Mouse (Mus musculus) CH12.LX (cell line): ENCODE results near the gene D3Ertd751e. TPM values are rescaled to one million over a fixed set of nuclear protein-coding genes. Genes with fewer than 3 reads are reported as not detected.

ENCODE experiments used
- DNase-seq: peaks from one replicate; pipeline ENCODE4 v3.0.0-alpha.2; 2013; ENCODE audit errors: extremely low read depth
- H3K27ac ChIP-seq: 2 replicates; pipeline ENCODE4 v1.5.1; 2012; ENCODE audit warnings: low read depth, mild to moderate bottlenecking, control low read depth, moderate library complexity; ENCODE audit not compliant: insufficient read depth
- H3K27me3 ChIP-seq: replicated peaks from 2 replicates; pipeline ENCODE3; 2012; ENCODE audit warnings: inconsistent platforms
- H3K36me3 ChIP-seq, 2 experiments: replicated peaks in 1 of 2; 2 replicates each; pipeline versions ENCODE3 to v1.6.1; 2012; ENCODE audit warnings: inconsistent platforms in 1 of 2, low read length in 1 of 2, mild to moderate bottlenecking in 1 of 2, mixed read lengths in 1 of 2, moderate library complexity in 1 of 2; ENCODE audit not compliant: control insufficient read depth in 1 of 2, insufficient read depth in 1 of 2
- H3K4me1 ChIP-seq, 2 experiments: 2 replicates each; pipeline ENCODE4 v1.6.1; 2012; ENCODE audit warnings: inconsistent platforms in 1 of 2, moderate library complexity in 1 of 2; ENCODE audit not compliant: insufficient read depth in 2 of 2, control insufficient read depth in 1 of 2
- H3K4me2 ChIP-seq: 2 replicates; pipeline ENCODE4 v1.6.1; 2012; ENCODE audit warnings: low read depth, mild to moderate bottlenecking, control low read depth; ENCODE audit not compliant: poor library complexity, insufficient read depth, severe bottlenecking
- H3K4me3 ChIP-seq, 3 experiments: fragments of 150-350 bp in 1 of 3; sonication (generic) in 1 of 3; replicated peaks in 1 of 3; 2 replicates each; pipeline versions ENCODE3 to v1.5.1; 2011 to 2012; ENCODE audit warnings: low read depth in 2 of 3, low read length in 2 of 3, mild to moderate bottlenecking in 2 of 3, moderate library complexity in 2 of 3, control low read depth in 1 of 3, improper control_type of control experiment in 1 of 3, inconsistent platforms in 1 of 3, mixed read lengths in 1 of 3; ENCODE audit not compliant: poor library complexity in 1 of 3
- H3K79me2 ChIP-seq: replicated peaks from 2 replicates; pipeline ENCODE4 v1.6.1; 2012; ENCODE audit warnings: mild to moderate bottlenecking, moderate library complexity; ENCODE audit not compliant: control insufficient read depth, poor library complexity, insufficient read depth, severe bottlenecking; ENCODE audit errors: extremely low read depth
- H3K9ac ChIP-seq: 2 replicates; pipeline ENCODE4 v1.6.1; 2012; ENCODE audit warnings: low read depth, mild to moderate bottlenecking, control low read depth, moderate library complexity; ENCODE audit not compliant: insufficient read depth
- H3K9me3 ChIP-seq: replicated peaks from 2 replicates; pipeline ENCODE3; 2012; ENCODE audit warnings: low read length, inconsistent platforms, mixed read lengths
- CHD2 ChIP-seq: IDR thresholded peaks from 2 replicates; pipeline ENCODE4 v1.6.1; 2011; ENCODE audit warnings: low read length, improper control_type of control experiment
- CTCF ChIP-seq, 2 experiments: IDR thresholded peaks in 1 of 2; conservative IDR thresholded peaks in 1 of 2; 2 replicates each; pipeline ENCODE4 v1.5.1; 2011 to 2012; ENCODE audit warnings: low read depth in 2 of 2, low read length in 2 of 2, improper control_type of control experiment in 1 of 2, inconsistent platforms in 1 of 2, mild to moderate bottlenecking in 1 of 2, moderate library complexity in 1 of 2
- ELF1 ChIP-seq: IDR thresholded peaks from 2 replicates; pipeline ENCODE4 v1.6.1; 2014; ENCODE audit warnings: low read depth, mild to moderate bottlenecking, inconsistent platforms, low read length, improper control_type of control experiment
- GABPA ChIP-seq: IDR thresholded peaks from 2 replicates; pipeline ENCODE4 v1.6.1; 2012; ENCODE audit warnings: low read depth, low read length, improper control_type of control experiment, inconsistent platforms; ENCODE audit not compliant: insufficient replicate concordance
- HCFC1 ChIP-seq: IDR thresholded peaks from 2 replicates; pipeline ENCODE4 v1.6.1; 2012; ENCODE audit warnings: low read depth, mild to moderate bottlenecking, inconsistent platforms, low read length, improper control_type of control experiment
- IRF4 ChIP-seq: IDR thresholded peaks from 2 replicates; pipeline ENCODE4 v1.6.1; 2014; ENCODE audit warnings: low read depth, mild to moderate bottlenecking, inconsistent platforms, low read length, improper control_type of control experiment
- JUN ChIP-seq: IDR thresholded peaks from 2 replicates; pipeline ENCODE4 v1.6.1; 2011; ENCODE audit warnings: low read depth, mild to moderate bottlenecking, low read length, improper control_type of control experiment, moderate library complexity; ENCODE audit not compliant: insufficient read depth
- JUND ChIP-seq: conservative IDR thresholded peaks from 2 replicates; pipeline ENCODE4 v1.6.1; 2011; ENCODE audit warnings: low read depth, low read length, improper control_type of control experiment
- KAT2A ChIP-seq: IDR thresholded peaks from 2 replicates; pipeline ENCODE4 v1.6.1; 2012; ENCODE audit warnings: low read length, improper control_type of control experiment, inconsistent platforms; ENCODE audit not compliant: insufficient replicate concordance
- MAX ChIP-seq: IDR thresholded peaks from 2 replicates; pipeline ENCODE4 v1.6.1; 2011; ENCODE audit warnings: low read length, improper control_type of control experiment
- MEF2A ChIP-seq: IDR thresholded peaks from 2 replicates; pipeline ENCODE4 v1.6.1; 2014; ENCODE audit warnings: low read depth, mild to moderate bottlenecking, inconsistent platforms, low read length, improper control_type of control experiment, borderline replicate concordance
- MXI1 ChIP-seq: IDR thresholded peaks from 2 replicates; pipeline ENCODE4 v1.6.1; 2011; ENCODE audit warnings: mild to moderate bottlenecking, low read depth, low read length, improper control_type of control experiment
- MYC ChIP-seq: IDR thresholded peaks from 2 replicates; pipeline ENCODE4 v1.6.1; 2011; ENCODE audit warnings: low read depth, mild to moderate bottlenecking, improper control_type of control experiment, low read length
- NELFE ChIP-seq: IDR thresholded peaks from 2 replicates; pipeline ENCODE4 v1.6.1; 2011; ENCODE audit warnings: low read depth, low read length, improper control_type of control experiment
- PAX5 ChIP-seq: IDR thresholded peaks from 2 replicates; pipeline ENCODE4 v1.6.1; 2012; ENCODE audit warnings: low read length, inconsistent platforms, mixed read lengths
- POLR2A ChIP-seq: IDR thresholded peaks from 2 replicates; pipeline ENCODE4 v1.6.1; 2011; ENCODE audit warnings: low read depth, mild to moderate bottlenecking, improper control_type of control experiment, low read length
- POLR2AphosphoS2 ChIP-seq: IDR thresholded peaks from 2 replicates; pipeline ENCODE4 v1.6.1; 2011; ENCODE audit warnings: low read depth, low read length, improper control_type of control experiment
- RAD21 ChIP-seq: IDR thresholded peaks from 2 replicates; pipeline ENCODE4 v1.6.1; 2011; ENCODE audit warnings: low read depth, mild to moderate bottlenecking, low read length, improper control_type of control experiment, moderate library complexity
- SIN3A ChIP-seq: IDR thresholded peaks from 2 replicates; pipeline ENCODE4 v1.6.1; 2012; ENCODE audit warnings: low read length, improper control_type of control experiment, inconsistent platforms
- SMC3 ChIP-seq: IDR thresholded peaks from 2 replicates; pipeline ENCODE4 v1.6.1; 2011; ENCODE audit warnings: low read depth, low read length, improper control_type of control experiment
- TBP ChIP-seq: conservative IDR thresholded peaks from 2 replicates; pipeline ENCODE4 v1.6.1; 2011; ENCODE audit warnings: low read depth, low read length, improper control_type of control experiment
- TCF12 ChIP-seq: IDR thresholded peaks from 2 replicates; pipeline ENCODE4 v1.6.1; 2014; ENCODE audit warnings: low read depth, mild to moderate bottlenecking, inconsistent platforms, low read length, improper control_type of control experiment
- UBTF ChIP-seq: IDR thresholded peaks from 2 replicates; pipeline ENCODE4 v1.6.1; 2012; ENCODE audit warnings: low read depth, mild to moderate bottlenecking, inconsistent platforms, low read length, improper control_type of control experiment, moderate library complexity
- ZKSCAN1 ChIP-seq: IDR thresholded peaks from 2 replicates; pipeline ENCODE4 v1.6.1; 2012; ENCODE audit warnings: low read depth, inconsistent platforms, low read length, improper control_type of control experiment, borderline replicate concordance
- ZMIZ1 ChIP-seq: IDR thresholded peaks from 2 replicates; pipeline ENCODE4 v1.6.1; 2012; ENCODE audit warnings: low read depth, mild to moderate bottlenecking, inconsistent platforms, low read length, improper control_type of control experiment
- ZNF384 ChIP-seq: IDR thresholded peaks from 2 replicates; pipeline ENCODE4 v1.6.1; 2012; ENCODE audit warnings: low read depth, low read length, improper control_type of control experiment, inconsistent platforms
- dilution Hi-C: fragments of 300-500 bp; cut with MboI; formaldehyde crosslinking; loops from 2 replicates; pipeline ENCODE4 v1.14.3; 2020; ENCODE audit warnings: low sequenced_read_pairs; ENCODE audit not compliant: extremely low pct_unique_long_range_greater_than_20kb, extremely low pct_ligation_motif_present
- in situ Hi-C: fragments of 300-500 bp; cut with MboI; formaldehyde crosslinking; loops from 3 replicates; pipeline ENCODE4 v1.14.3; 2019; ENCODE audit warnings: low sequenced_read_pairs, low pct_ligation_motif_present, low pct_unique_long_range_greater_than_20kb, mixed read lengths
- polyA plus RNA-seq: library from polyadenylated mRNA; unstranded; fragments of >175 nt; gene quantifications from 2 replicates; pipeline ENCODE4 v1.2.1, GENCODE M21; 2012; ENCODE audit warnings: low read depth; ENCODE audit not compliant: insufficient read length
- total RNA-seq, 2 experiments: library from RNA; depleted of rRNA; stranded (reverse); fragments of 300-350 nt in 1 of 2; fragments of >200 nt in 1 of 2; gene quantifications; 2 replicates each; pipeline ENCODE4 v1.2.3; 2012 to 2014

Gene D3Ertd751e
- total and polyA plus RNA-seq, 3 experiments = 5.5 to 19.1 (median 14.3) TPM

GRCm38 (mm10) chr3:41743436-41743835 lies 1.0 kb downstream of the D3Ertd751e start:
- H3K9ac ChIP-seq = peak overlapping the region; percentile 52; the same call in 1 of the 2 replicates
- H3K4me2 ChIP-seq = peak overlapping the region; percentile 77
- H3K9me3 ChIP-seq = no peaks in the 10 kb centered on the region
- no peak for TF ChIP-seq ZNF384
- no peak for TF ChIP-seq UBTF
- peak; percentile 49 for TF ChIP-seq RAD21
- TF ChIP-seq IRF4 = no peak
- no peak for TF ChIP-seq ZMIZ1
- TF ChIP-seq MYC = peak; percentile 63; the same call in 1 of the 2 replicates
- no peak for TF ChIP-seq HCFC1
- peak; percentile 73 for TF ChIP-seq MXI1
- peak in 1 of 2 experiments; percentile 63; a peak in 2 of 4 replicates for TF ChIP-seq CTCF (conservative IDR thresholded peaks at IDR 0.05 in 1 of 2, IDR thresholded peaks at IDR 0.05 in 1 of 2; ENCODE audit: low read depth in 2 of 2, low read length in 2 of 2)
- TF ChIP-seq MAX = peak; percentile 87
- peak; percentile 32 for TF ChIP-seq SMC3
- peak; percentile 84; the same call in 1 of the 2 replicates for TF ChIP-seq SIN3A
- no peak for TF ChIP-seq CHD2
- no peak for TF ChIP-seq JUND
- TF ChIP-seq TCF12 = no peak
- no peak for TF ChIP-seq MEF2A
- no peak for TF ChIP-seq ZKSCAN1
- no peak for TF ChIP-seq NELFE
- peak; percentile 38 for DNase-seq
- no peaks in the 10 kb centered on the region for H3K79me2 ChIP-seq
- H3K36me3 ChIP-seq = peaks cover 0 to 3% of the 10 kb centered on the region in 2 experiments
- H3K27ac ChIP-seq = no peak overlapping the region
- peaks cover 4 to 15% of the 10 kb centered on the region in 2 experiments; a peak in 3 of 4 replicates for H3K4me1 ChIP-seq
- in situ Hi-C loops = no loop called here
- H3K27me3 ChIP-seq = no peaks in the 10 kb centered on the region
- H3K4me3 ChIP-seq = peak overlapping the region in 2 of 3 experiments; percentile 74 to 81
- dilution Hi-C loops = no loop called here

DNA sequence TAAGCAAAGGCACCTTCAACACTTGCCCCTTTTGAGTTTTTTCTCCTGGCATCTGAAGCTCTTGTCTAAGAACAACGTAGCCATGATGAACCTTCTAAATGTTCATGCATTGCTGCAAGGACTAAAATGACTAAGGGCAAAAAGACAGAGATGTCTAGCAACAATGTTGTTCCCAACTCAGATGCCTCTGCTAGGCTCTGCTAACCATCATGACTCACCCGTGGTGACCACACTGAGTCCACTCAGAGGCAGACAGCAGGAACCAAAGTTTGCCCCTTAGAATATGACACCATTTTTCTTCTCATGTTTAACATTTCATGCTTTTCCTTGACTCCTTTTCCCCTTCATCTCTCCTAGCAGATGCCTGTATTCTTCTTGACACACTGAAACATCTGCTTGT lies 12.1 kb downstream of the D3Ertd751e start:
- TF ChIP-seq JUN = no peak
- TF ChIP-seq ZMIZ1 = no peak
- TF ChIP-seq TBP = no peak
- TF ChIP-seq IRF4 = no peak
- TF ChIP-seq GABPA = no peak
- no peak for TF ChIP-seq PAX5
- TF ChIP-seq POLR2AphosphoS2 = no peak
- TF ChIP-seq MEF2A = no peak
- TF ChIP-seq KAT2A = no peak
- no peak for TF ChIP-seq POLR2A
- no peak for TF ChIP-seq ELF1
- TF ChIP-seq JUND = no peak
- TF ChIP-seq NELFE = no peak
- TF ChIP-seq TCF12 = no peak
- no peak for TF ChIP-seq MYC
- no peak for TF ChIP-seq HCFC1
- H3K79me2 ChIP-seq = no peaks in the 10 kb centered on the region
- dilution Hi-C loops = no loop called here
- H3K4me1 ChIP-seq = no peaks in the 10 kb centered on the region
- H3K27ac ChIP-seq = no peak overlapping the region
- in situ Hi-C loops = no loop called here
- DNase-seq = no peak
- no peak overlapping the region for H3K9ac ChIP-seq
- H3K9me3 ChIP-seq = no peaks in the 10 kb centered on the region
- H3K4me2 ChIP-seq = no peak overlapping the region
- no peaks in the 10 kb centered on the region for H3K27me3 ChIP-seq
- peaks cover 2 to 25% of the 10 kb centered on the region in 2 experiments for H3K36me3 ChIP-seq
- no peak overlapping the region for H3K4me3 ChIP-seq
